Mouse (Mus musculus) kidney, embryonic 14.5 days (tissue): ENCODE results near the gene Dnajb4. TPM values are rescaled to one million over a fixed set of nuclear protein-coding genes. Genes with fewer than 3 reads are reported as not detected.
"Not testable (repeated sequence)": the region's sequence is repeated elsewhere in the genome, so short reads cannot be mapped to it uniquely, and the experiment has no call there.

ENCODE experiments used
- ATAC-seq: fragments of 200-750 bp; cut with Nextera tagmentation; 2 replicates; pipeline ENCODE4 v1.8.0; 2017; ENCODE audit warnings: moderate number of reproducible peaks, mild to moderate bottlenecking, moderate TSS enrichment, moderate library complexity; ENCODE audit not compliant: low FRiP score, low TSS enrichment
- H3K27ac ChIP-seq: fragments of 300-500 bp; sonication (generic); 2 replicates; pipeline ENCODE4 v1.5.1; 2014; ENCODE audit warnings: low read depth, mild to moderate bottlenecking, low read length, moderate library complexity, mixed read lengths
- H3K27me3 ChIP-seq: fragments of 300-500 bp; sonication (generic); 2 replicates; pipeline ENCODE4 v1.6.1; 2014; ENCODE audit warnings: mild to moderate bottlenecking, low read length; ENCODE audit not compliant: control insufficient read depth, insufficient read depth
- H3K36me3 ChIP-seq: fragments of 300-500 bp; sonication (generic); 2 replicates; pipeline ENCODE4 v1.6.1; 2014; ENCODE audit warnings: low read length, mixed read lengths; ENCODE audit not compliant: control insufficient read depth, insufficient read depth
- H3K4me1 ChIP-seq: fragments of 300-500 bp; sonication (generic); 2 replicates; pipeline ENCODE4 v1.6.1; 2014; ENCODE audit warnings: low read length, mixed read lengths; ENCODE audit not compliant: control insufficient read depth, insufficient read depth
- H3K4me2 ChIP-seq: fragments of 300-500 bp; sonication (generic); replicated peaks from 2 replicates; pipeline ENCODE4 v1.6.1; 2014; ENCODE audit warnings: low read depth, mild to moderate bottlenecking, low read length
- H3K4me3 ChIP-seq: fragments of 300-500 bp; sonication (generic); 2 replicates; pipeline ENCODE4 v1.5.1; 2014; ENCODE audit warnings: mild to moderate bottlenecking, low read length
- H3K9ac ChIP-seq: fragments of 300-500 bp; sonication (generic); 2 replicates; pipeline ENCODE4 v1.6.1; 2014; ENCODE audit warnings: low read depth, mild to moderate bottlenecking, low read length, moderate library complexity
- H3K9me3 ChIP-seq: fragments of 300-500 bp; sonication (generic); 2 replicates; pipeline ENCODE4 v1.6.1; 2016; ENCODE audit warnings: low read length; ENCODE audit not compliant: control insufficient read depth
- WGBS: fragments of 180-500 bp; shearing (Covaris S2); extraction: QIAGEN DNeasy Blood & Tissue Kit; methylation state at CpG from one replicate; pipeline ENCODE4 v1.1.7; 2014; 5-methylcytosine and 5-hydroxymethylcytosine counted together
- polyA plus RNA-seq: library from polyadenylated mRNA; unstranded; fragments of >200 nt; fragmentation: Nextera tagmentation; extraction: Ambion mirVana; gene quantifications from 2 replicates; pipeline ENCODE4 v1.2.1, GENCODE M21; 2014

The Dnajb4 gene
- polyA plus RNA-seq, 1 experiment from 2014 or later, result 26.2 TPM

GRCm38 (mm10) chr3:152130963-152131362, 79.1 kb downstream of the Dnajb4 start:
- ATAC-seq, result no peak
- Histone ChIP-seq H3K27ac (no peak overlapping the region), H3K4me1 (no peaks in the 10 kb centered on the region), H3K4me2 (no peak overlapping the region), H3K27me3 (no peaks in the 10 kb centered on the region), H3K9me3 (no peaks in the 10 kb centered on the region), H3K9ac (no peak overlapping the region), H3K4me3 (no peak overlapping the region), H3K36me3 (no peaks in the 10 kb centered on the region)
- 71% methylated on average over 4 of the region's 4 CpGs for WGBS

DNA sequence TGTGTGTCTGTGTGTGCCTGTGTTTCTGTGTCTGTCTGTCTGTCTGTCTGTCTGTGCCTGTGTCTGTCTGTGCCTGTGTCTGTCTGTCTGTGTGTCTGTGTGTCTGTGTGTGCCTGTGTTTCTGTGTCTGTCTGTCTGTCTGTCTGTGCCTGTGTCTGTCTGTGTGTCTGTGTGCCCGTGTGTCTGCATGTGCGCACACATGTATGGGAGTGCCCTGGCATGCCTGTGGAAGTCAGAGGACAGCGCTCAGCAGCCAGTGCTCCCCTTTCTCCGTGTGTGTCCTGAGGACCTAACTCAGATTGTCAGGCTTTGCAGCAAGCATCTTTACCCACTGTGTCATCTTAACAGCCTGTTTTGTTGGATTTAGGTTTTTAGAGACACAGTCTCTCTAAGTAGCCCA, 80.7 kb downstream of the Dnajb4 start:
- H3K27me3 ChIP-seq, H3K27ac ChIP-seq, H3K9me3 ChIP-seq, H3K4me2 ChIP-seq, H3K4me3 ChIP-seq, H3K36me3 ChIP-seq, H3K4me1 ChIP-seq, ATAC-seq, H3K9ac ChIP-seq: not testable (repeated sequence)
- 92% methylated on average over 4 of the region's 4 CpGs for WGBS

DNA sequence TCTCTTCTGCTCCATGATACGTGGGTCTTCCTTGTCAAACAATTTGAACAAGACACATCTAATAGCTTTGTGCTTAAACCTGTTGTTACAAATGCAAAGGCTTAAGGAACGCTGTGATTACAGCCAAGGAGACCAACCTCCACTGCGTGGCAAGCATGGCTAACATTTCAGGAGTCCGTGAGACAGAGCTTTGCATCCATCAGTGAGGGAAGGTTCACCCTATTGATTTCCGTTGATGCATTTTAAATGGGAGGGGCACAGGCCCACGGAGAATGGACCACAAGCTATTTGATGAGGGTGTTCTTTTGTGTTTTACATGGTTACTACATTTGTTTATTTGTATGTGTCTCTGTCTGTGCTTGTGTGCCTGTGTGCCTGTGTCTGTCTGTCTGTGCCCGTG, 81.5 kb downstream of the Dnajb4 start:
- no peak for ATAC-seq
- H3K9me3 ChIP-seq, result no peaks in the 10 kb centered on the region
- no peaks in the 10 kb centered on the region for H3K36me3 ChIP-seq
- no peak overlapping the region for H3K4me2 ChIP-seq
- H3K27me3 ChIP-seq, result no peaks in the 10 kb centered on the region
- H3K4me3 ChIP-seq, result no peak overlapping the region
- no peaks in the 10 kb centered on the region for H3K4me1 ChIP-seq
- no peak overlapping the region for H3K27ac ChIP-seq
- no peak overlapping the region for H3K9ac ChIP-seq
- 84% methylated on average over 7 of the region's 7 CpGs for WGBS

Other genes starting within 250 kb of the Dnajb4 start
- 16.0 and 22.2 TPM in 2 replicates for gene Gipc2, start 44.1 kb downstream of the Dnajb4 start, polyA plus RNA-seq
- 283 and 332 TPM in 2 replicates for gene Fubp1, start 120 bp upstream of the Dnajb4 start, polyA plus RNA-seq
- 5.1 and 6.3 TPM in 2 replicates for gene Nexn, start 56.0 kb upstream of the Dnajb4 start, polyA plus RNA-seq
- 14.0 and 23.7 TPM in 2 replicates for gene Miga1, start 130.1 kb upstream of the Dnajb4 start, polyA plus RNA-seq
- 18.8 and 44.4 TPM in 2 replicates for gene Usp33, start 136.2 kb upstream of the Dnajb4 start, polyA plus RNA-seq
- gene Zzz3, start 185.2 kb upstream of the Dnajb4 start, polyA plus RNA-seq, result 37.4 and 70.8 TPM in 2 replicates